Mouse (Mus musculus): ENCODE measurements around the gene Gm43951.
A peak's percentile ranks its signal among the peaks of the same experiment; 100 is the strongest.

Gene Gm43951

DNA sequence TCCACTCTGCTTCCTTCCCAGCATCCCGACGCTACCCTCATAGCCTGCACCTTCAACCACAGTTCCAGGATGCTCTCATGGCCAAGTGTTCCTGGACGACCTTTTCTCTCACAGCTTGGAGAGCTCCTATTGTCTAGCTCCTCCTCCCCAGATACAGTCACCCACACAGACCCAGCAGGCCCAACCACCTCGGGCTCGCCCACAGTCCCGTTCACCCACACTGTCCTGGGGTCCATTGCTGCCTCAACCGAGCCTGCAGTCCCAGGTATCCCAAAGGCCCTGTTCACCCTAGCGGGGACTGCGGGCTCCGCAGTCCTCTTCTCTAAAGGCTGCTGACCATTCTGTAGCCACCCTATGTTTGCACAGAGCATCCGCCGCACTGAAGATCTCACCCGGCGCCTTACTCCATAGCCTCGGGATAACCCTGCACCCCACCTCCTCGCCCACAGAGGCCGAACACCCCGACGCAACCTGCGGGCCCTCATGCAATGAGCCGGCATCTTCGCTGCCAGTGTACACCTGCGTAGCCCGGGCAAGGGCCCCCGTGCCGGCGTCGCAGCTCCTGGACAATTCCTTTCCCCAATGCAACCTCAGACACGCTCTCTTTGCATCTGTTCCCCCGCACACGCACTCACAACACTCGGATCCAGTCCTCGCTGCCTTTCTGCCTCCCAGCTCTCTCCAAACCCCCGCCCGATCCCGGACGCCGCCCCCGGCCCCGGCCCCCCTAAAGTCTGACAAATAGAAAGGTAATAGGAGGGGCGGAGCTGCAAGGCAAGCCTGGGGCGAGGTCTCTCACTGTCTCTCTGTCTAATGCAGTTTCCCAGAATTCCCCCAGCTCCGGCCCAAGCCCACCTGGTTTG is at the start of gene Gm43951:
TSS of gene Gm43951 (minus strand) at position 500 of the 863 bp plus-strand sequence.
- no peak for DNase-seq (ENCODE audit: low spot score in 2 of 2)

DNA sequence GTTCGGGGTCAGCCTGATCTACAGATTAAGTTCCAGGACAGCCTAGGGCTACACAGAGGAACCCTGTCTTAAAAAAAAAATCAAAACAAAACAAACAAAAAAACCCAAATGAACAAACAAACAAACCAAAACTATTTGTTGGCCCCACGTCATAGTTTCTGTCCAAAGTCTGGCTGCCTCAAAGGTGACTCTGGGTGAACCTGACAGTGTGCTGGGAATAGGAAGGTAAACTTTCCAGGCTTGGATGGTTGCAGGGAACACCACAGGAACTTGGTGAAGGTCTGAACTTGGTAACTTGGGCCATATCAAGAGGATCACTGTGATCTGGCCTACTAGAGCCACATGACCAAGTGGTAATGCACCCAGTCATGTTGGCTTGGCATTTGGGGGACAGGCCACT is 49.8 kb upstream of the Gm43951 start:
- DNase-seq (ENCODE audit: low spot score in 2 of 2), result no peak

DNA sequence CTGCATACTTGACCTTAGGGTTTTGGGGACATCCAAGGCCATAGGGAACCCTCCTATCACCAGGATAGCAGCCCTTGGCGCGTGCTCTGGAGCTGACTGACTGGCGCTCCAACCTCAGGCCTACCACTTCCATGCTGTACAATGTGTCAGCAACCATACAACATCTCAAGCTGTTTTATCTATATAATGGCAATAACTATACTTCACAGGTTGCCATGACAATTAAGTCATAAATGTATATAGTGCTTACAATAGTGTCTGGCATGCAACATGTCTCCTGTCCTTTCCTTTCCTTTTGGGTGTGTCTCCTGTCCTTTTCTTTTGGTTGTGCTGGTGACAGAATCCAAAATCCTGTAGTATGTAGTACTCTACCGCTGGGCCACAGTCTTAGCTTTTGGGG is 49.0 kb upstream of the Gm43951 start:
- DNase-seq (ENCODE audit: low spot score in 2 of 2), result no peak

DNA sequence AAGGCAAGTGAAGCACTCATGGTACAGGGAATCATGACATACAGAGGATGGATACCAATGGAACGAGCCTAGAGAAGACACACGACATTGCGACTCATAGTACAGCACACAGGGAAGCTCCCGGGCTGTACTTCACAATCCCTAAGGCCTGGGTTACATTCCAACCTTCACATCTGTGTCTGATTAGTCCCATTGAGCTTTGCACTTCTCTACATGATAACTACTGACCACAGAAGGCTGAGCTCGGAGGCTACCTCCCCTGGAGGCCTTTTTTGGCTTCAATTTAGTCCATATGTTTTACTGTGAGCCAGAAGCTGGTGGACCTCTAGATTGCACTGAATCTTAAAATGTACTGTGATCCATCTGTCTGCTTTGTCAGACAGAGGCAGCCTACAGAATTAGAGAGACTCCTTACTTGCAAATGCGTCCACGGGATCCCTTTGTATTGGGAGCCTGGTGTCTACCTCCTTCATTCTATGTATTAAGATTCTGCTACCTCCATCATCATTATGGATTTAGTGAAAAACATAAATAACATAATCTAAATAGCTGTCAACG is 38.6 kb upstream of the Gm43951 start:
- DNase-seq (ENCODE audit: low spot score in 2 of 2), result no peak

DNA sequence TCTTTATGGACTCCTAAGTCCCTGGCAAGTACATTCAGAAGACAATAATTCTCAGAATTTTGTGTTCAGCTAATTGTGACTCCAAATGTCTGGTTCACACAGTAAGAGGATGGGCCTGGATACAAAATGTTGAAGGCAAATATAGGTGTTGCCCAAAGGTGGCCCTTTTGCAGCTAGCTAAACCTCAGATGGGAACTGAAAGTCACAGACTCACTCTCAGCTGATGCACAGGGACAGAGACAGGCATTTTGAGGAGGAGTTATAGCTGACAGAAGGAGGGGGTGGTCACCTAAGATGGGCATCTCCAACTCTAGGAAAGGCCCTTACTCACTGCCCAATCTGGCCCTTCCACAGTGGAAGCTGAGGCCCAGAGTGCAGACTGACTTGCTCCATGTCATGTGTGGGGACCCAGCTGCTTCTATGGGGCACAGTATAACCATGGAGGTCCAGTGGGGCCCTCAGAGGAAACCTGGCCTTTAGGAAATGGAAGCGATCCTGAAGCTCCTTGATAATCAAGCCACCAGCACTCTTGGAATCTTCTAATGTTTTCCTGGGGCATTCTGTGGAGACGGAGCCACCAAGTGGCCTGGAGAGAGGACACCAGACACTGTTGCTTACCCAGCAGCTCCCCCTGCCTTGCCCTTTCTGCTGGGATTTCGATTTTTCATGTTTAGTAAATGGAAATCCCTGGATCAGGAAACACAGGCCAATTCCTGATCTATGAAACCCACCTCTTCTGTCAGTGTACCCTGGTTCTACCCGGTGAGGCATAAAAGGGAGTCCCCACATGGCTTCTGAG is 33.6 kb upstream of the Gm43951 start:
- no peak for DNase-seq (ENCODE audit: low spot score in 2 of 2)

DNA sequence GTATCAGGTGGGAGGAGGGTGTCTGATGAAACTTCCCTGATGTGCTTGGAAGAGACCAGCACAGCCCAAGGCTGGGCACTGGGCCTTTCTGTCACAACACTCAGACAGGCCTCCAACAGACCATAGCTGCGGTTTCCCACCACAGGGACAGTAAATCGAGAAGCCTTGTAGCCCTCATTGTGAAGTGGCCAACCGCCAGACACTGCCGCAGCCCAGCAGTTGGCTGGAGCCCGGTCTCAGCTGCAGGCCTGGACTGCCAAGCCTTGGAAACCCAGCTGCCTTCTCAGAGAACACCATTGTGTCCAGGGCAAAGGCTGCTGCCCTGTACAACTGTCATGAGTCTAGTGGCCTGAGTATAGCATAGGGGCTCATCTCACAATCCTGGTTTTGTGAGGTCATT is 27.4 kb upstream of the Gm43951 start:
- no peak for DNase-seq (ENCODE audit: low spot score in 2 of 2)

DNA sequence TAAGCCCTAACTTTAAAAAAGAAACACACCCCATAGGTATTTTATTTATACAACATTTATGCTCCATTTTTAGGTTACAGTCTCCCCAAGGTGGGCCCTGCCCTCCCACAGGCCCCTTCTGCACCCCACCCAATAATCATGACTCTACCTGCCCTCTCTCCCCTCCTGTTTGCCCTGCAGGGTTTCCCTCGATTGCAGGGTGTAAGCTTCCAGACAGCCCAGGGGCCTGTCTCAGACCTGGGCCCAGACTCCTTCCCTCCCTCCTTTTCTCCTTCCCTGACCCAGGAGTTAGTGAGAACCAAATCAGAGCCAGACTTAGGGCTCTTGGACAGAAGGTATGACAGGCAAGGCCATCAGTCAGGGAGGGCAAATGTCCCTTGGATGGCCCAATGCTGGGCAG is 26.4 kb upstream of the Gm43951 start:
- DNase-seq (ENCODE audit: low spot score in 2 of 2), result no peak

DNA sequence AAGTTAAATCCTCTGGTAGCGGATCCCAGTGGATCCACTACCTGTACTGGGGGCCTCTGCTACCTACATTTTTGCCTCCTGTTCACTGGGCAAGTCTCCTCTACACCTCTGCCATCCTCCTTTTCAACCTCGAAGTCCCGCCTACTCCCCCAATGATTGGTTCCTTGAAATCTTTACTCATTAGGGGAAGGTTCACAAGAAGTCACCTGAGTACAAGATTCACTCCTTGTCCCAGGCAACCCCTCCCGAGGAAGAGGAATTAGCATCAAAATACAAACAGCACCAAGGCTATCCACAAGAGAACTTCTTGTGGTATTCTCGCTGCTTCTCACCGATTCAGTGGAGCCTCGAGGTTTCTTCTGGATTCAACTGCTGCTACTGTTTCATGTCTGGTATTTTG is 25.4 kb upstream of the Gm43951 start:
- DNase-seq (ENCODE audit: low spot score in 2 of 2), result no peak

DNA sequence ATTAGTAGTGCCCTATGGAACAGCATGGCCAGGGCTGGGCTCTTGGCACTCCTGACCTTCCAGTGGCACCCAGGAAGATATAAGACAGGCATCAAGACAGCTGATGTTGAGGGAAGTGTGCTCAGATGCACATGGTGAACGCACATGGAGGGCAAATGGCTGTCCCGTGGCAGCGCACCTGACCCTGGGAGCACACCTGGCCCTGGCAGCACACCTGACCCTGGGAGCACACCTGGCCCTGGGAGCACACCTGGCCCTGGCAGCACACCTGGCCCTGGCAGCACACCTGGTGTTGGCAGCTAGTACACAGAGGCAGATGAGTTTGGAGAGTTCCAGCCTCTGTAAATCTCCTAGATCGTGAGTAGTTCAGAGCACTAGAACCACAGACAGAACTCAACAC is 21.9 kb upstream of the Gm43951 start:
- no peak for DNase-seq (ENCODE audit: low spot score in 2 of 2)

DNA sequence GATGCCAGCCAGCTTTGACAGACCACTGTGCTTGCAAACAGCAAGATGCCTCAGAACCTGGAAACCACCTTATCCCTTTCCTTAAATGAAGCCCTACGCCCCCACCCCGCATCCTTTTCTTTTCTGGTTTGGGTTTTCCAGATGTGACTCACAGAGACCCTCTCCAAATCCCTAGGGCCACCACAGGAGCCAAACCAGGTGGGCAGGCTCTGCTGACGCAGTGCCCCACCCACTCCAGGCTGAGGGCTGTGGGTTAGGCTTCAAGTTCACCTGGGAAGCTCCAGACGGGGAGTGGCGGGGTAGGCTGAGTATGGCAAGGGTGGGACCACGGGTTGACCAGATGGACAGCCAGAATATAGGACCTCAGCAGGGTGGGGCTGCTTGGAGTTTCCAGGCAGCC is 20.3 kb upstream of the Gm43951 start:
- DNase-seq (ENCODE audit: low spot score in 2 of 2), result no peak

DNA sequence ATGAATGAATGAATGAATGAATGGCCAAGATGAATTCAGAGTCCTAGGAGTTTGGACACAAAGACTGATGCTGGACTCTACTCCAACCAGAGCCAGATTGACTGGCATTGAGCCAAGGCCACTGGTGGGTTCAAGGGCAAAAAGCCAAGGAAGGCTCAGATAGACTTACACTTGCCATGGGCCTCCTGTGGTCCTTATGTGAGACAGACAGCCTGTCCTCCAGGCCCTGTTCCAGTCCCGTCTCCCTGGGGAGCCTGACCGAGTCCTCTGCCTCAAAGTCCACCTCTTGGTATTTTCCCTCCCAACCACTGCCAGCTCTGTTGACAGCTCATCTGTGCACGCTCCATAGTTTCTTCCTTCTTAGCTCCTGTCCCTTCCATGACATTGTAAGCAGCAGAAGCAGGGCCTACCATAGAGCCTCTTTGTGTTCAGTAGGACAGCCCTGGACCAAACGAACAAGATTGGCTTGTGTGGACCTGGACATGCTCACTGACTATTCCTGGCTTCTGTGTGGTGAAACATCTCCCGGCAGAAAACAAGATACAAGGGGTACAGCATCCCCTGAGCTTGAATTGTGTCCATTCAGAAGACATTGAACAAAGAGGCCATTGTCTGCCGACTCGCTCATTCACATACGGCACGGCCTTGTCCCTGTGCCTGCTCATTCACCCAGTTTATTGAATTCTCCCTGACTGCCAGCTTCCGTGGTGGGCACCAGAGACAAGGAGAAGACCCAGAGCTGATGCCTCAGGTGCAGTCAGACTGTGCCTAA is 19.6 kb upstream of the Gm43951 start:
- no peak for DNase-seq (ENCODE audit: low spot score in 2 of 2)

DNA sequence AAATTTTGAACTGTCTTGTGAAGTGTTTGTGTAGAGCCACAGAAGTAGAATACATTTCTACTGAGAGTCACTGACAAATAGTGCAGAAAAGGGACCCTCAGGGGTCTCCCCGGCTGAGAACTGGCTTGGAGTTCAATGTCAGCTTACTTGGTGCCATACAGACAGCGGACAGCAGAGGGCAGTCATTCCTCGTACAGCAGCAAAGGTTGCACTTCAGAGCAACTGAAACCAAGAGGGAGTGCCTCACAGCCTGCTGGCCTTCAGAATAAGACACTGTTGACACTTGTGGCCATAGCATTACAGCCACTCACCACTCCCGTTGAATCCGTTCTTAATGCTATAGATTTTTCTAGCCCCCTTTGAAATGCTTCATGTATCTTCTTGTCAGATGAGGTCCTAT is 18.2 kb upstream of the Gm43951 start:
- DNase-seq (ENCODE audit: low spot score in 2 of 2), result peak; percentile 60 to 70

DNA sequence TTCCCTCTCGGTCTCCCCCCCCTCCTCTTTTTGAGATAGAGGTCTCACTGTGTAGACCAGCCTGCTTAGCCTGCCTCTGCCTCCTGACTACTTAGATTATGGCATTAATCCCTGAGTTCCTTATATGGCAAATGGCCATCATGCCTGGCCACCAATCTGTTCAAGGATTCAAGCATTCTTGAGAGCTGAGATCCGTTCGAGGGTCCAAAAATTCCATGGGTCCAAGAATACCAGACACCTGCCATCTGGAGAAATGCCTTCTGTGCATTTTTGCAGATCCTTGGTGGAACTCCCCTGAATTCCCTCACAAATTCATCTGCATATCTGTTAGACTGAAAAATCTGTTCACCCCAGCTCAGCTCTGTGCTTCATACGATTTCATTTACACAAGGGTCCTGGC is 16.8 kb upstream of the Gm43951 start:
- DNase-seq (ENCODE audit: low spot score in 2 of 2), result no peak

DNA sequence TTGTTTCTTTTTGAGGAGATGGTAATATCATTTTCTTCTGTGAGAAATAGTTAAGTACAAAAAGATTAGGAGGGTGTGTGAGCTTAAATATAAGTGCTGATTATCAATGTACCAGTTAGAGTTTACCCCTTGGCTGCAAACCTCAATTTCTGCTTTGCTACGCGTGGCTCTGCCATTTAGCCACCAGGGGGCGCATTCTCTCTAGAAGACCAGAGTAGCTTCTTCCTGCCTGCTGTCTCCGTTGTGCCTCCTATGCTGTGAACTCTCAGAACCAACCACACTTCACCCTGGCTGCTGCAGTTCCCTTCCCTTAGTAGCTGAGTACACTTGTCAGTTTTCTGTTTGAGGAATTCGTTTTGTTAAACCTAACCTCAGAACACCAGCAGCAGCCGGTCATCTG is 14.6 kb upstream of the Gm43951 start:
- peak; percentile 62 to 74 for DNase-seq (ENCODE audit: low spot score in 2 of 2)

DNA sequence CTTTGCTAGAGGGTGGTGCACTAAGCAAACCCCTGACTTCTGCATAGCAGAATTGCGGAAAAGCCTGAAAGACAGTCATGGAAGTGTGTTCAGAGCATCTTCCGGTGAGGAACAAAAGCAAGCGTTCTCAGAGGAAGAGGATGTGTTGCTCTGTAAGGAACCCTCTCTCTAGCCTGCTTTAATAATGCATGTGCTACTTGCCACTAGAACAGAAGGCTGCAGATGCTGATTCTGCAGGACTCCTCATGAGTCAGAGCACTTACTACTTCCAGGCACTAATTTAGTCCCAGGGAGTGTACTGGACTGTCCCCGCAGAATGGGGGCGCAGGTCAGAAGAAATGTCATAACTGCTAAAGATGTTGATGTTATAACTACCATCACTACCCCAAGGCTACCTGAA is 10.5 kb upstream of the Gm43951 start:
- no peak for DNase-seq (ENCODE audit: low spot score in 2 of 2)

DNA sequence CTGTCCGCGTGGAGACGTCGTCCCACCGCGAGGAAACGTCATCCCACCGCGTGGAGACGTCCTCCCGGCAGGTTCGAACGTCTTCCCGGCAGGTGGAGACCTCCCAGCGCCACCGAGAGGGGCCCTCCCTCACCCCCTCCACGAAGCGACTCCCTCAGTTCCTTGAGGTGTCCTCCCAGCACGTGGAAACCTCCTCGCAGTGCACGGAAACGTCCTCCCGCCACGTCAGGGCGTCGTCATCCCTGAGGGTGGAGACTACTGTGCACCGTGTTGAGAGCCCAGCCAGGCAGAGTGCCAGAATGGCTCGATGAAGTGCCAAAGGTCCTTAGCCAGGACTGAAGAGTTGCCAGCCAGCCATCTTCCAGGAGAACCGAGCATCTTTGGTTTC is 8.8 kb upstream of the Gm43951 start, which contains the start of gene Med31:
TSS of gene Med31 (minus strand) at position 183 of the 388 bp plus-strand sequence.
- DNase-seq (ENCODE audit: low spot score in 2 of 2), result peak; percentile 69 to 72

DNA sequence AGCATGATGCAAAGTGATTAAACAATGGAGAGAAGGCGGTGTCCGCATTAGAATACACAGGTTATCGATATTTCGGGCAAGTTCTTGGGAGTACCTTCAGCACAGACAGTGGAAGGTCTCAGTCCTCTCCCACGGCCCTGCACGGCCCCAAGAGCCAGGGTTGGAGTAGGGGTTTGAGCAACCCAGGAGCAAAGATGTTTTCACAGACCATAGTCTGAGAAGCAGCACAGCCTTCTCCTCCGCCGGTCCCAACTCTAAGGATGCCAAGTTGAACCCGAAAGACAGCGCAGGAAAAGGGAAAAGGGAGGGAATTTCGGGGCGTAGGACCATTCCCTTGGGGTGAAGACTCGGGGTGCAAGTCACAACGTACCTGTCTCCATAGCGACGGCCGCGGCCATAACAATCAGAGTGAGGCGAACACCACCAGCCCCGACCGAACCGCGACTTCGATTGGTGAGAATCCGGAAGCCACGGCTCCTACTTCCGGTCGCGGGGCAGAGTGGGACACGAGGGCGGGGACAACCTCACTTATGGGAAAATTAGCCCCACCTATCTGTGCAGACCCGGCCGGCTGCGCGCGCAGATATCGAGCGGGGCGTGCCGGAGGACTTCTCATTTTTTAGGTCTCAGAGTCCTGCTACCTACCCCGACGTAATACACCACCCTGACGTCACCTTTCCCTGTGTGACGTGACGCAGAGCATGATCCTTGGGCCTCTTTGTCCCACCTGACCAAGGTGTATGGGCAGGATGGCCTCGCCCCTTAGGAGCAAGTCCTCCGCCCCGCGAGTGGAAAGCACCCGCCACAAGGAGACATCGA is 8.2 kb upstream of the Gm43951 start:
- peak; percentile 90 to 94 for DNase-seq (ENCODE audit: low spot score in 2 of 2)

DNA sequence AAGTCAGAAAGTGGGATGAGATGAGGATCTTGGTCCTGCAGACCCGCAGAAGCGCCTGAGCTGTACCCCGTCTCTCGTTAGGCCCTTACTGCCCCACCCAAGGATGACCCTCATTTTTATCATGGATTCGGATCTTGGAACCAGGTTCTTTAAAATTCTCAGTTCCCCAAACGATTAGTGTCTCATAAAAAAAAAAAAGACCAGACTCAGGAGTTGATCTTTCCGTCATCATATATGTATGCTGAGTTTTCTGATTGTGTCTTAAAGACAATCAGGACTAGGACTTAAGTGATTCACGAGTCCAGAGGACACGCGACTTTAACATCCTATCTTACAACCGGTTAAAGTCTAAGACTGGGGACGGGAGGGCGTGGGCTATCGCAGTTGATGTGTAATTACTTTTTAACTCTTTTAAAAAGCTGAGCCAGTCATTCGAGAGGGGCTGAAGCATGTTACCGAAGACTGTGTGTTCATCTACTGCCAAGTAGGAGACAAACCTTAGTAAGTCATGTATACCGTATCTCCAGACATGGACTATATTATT is 1.3 kb upstream of the Gm43951 start:
- DNase-seq (ENCODE audit: low spot score in 2 of 2), result no peak

DNA sequence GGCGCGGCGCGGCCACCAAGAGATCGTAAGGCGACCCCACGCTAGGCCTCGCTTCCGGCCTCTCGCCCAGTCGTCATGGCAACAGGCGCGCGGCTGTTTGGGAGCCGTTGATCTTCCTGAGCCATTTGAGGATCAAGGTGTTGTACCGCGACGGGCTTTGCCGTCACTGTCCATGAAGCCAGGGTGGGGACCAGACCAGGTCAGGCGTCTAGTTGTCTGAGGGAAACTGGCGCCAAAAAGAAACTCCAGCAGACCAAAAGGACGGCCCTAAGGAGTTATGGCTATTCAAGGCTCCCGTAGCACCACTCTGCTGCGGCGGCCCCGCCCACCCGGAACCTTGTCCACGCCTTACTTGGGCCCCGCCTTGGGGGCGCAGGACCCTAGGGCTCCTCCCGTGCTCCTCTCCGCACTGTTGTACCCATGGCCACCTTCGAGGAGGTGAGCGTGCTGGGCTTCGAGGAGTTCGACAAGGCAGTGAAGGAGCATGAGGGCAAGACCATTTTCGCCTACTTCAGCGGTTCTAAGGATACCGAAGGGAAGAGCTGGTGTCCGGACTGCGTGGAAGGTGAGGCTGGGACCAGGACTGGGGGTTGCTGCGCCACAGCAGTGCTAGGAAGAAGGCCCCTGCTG is 679 bp upstream of the Gm43951 start, which contains the start of the genes 4933427D14Rik and Txndc17:
TSS of gene 4933427D14Rik (minus strand) at position 256 of the 630 bp plus-strand sequence.
TSS of gene Txndc17 (plus strand) at position 344 of the 630 bp plus-strand sequence.
- DNase-seq (ENCODE audit: low spot score in 2 of 2), result peak; percentile 72 to 73

DNA sequence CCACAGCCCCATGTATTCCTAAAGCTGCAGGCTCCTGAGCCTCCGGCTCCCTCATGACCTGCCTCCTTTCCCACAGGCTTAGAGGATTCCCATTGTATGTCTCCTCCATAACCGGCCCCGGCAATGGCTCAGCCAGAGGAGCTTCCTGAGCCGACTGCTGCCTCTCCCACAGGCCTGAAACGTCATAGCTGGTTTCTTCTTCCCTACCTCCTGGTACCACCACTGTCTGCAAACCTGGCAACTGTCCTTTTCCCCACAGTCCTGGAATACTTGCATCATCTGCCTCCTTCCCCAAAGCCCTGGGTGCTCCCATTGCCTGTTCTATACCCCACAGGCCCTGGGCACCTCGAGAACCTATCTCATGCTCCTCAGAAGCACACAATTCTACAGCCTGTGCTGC is 1.4 kb downstream of the Gm43951 start:
- DNase-seq (ENCODE audit: low spot score in 2 of 2), result no peak
